Mouse (Mus musculus) testis, postnatal 14 days (tissue): Measurements from ENCODE around the gene Tigd3.

Experiments
- DNase-seq: peaks from one replicate; pipeline ENCODE4 v3.0.0; 2021; ENCODE audit warnings: low spot score

The Tigd3 gene

GRCm38 (mm10) chr19:5877618-5878361 is 16.2 kb downstream of the Tigd3 start, which contains the start of gene Slc25a45:
TSS of gene Slc25a45 (plus strand) at chr19:5877808.
- peak; percentile 60 for DNase-seq

- peak; percentile 91 for DNase-seq
Measured at GRCm38 (mm10) chr19:5874969-5875480, 18.9 kb downstream of the Tigd3 start, which contains the start of gene Frmd8. TSS of gene Frmd8 (minus strand) at chr19:5875274.

GRCm38 (mm10) chr19:5874391-5874968 is 19.5 kb downstream of the Tigd3 start:
- DNase-seq: no peak

DNA sequence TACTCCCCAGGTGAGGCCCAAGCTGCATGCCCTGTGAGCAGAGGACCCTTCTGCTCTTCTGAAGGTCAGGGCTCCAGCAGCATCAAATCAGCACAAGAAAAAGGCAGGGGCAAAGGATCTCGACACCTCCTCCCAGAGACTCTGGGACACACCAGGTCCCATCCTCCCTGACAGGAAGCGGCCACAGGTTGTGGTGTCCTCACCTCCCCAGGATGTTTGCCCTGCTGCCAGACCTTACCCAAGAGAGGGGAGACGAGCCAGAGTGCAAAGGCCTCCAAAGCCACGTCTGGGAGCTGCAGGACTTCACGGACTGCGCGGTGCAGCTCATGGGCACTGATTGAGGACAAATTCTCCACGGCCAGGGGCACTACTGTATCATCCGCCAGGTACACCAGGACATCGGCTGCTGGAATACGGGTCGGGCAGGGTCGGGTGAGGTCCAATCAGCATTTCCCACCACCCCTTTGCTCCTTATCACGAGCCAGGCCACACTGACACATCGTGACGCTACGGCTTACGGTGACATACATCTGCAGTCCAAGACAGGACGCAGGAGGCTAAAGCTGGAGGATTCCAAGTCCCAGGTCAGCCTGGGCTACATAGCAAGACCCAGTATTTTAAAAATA is 20.9 kb downstream of the Tigd3 start:
- no peak for DNase-seq

GRCm38 (mm10) chr19:5872528-5872927 is 21.4 kb downstream of the Tigd3 start:
- no peak for DNase-seq

GRCm38 (mm10) chr19:5871683-5872082 is 22.3 kb downstream of the Tigd3 start:
- DNase-seq: no peak

GRCm38 (mm10) chr19:5871273-5871672 is 22.7 kb downstream of the Tigd3 start:
- DNase-seq: no peak

GRCm38 (mm10) chr19:5868096-5868495 is 25.9 kb downstream of the Tigd3 start:
- no peak for DNase-seq

- DNase-seq: no peak
Measured at GRCm38 (mm10) chr19:5864710-5865398, 29.1 kb downstream of the Tigd3 start.

DNA sequence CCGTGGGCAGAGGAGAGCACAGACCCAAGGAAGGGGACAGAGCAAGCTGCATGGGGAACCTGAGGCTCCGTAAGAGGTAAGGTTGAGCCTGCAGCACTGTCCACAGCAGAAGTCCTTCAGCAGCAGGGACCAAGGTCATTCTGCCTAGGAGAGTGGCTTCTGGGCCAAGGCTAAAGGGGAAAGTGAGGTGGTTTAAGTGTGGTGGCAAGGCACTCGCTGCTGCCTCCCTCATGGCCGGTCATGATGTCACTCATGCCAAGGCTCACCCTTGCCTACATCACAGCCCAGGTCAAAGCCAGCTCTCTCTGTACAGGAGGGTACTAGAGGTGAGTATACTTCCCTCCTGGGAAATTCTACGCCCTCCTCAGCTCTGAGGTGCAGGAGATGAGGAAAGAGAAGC is 30.2 kb downstream of the Tigd3 start:
- DNase-seq: no peak

GRCm38 (mm10) chr19:5862335-5863085 is 31.4 kb downstream of the Tigd3 start:
- DNase-seq: no peak

- no peak for DNase-seq
Measured at GRCm38 (mm10) chr19:5856604-5857003, 37.3 kb downstream of the Tigd3 start.

- DNase-seq: no peak
Measured at GRCm38 (mm10) chr19:5852035-5852722, 41.8 kb downstream of the Tigd3 start.

GRCm38 (mm10) chr19:5851481-5851971 is 42.4 kb downstream of the Tigd3 start:
- DNase-seq: no peak

- no peak for DNase-seq
Measured at GRCm38 (mm10) chr19:5850860-5851259, 43.1 kb downstream of the Tigd3 start.

- DNase-seq: peak; percentile 83
Measured at GRCm38 (mm10) chr19:5849843-5850527, 44.0 kb downstream of the Tigd3 start.

DNA sequence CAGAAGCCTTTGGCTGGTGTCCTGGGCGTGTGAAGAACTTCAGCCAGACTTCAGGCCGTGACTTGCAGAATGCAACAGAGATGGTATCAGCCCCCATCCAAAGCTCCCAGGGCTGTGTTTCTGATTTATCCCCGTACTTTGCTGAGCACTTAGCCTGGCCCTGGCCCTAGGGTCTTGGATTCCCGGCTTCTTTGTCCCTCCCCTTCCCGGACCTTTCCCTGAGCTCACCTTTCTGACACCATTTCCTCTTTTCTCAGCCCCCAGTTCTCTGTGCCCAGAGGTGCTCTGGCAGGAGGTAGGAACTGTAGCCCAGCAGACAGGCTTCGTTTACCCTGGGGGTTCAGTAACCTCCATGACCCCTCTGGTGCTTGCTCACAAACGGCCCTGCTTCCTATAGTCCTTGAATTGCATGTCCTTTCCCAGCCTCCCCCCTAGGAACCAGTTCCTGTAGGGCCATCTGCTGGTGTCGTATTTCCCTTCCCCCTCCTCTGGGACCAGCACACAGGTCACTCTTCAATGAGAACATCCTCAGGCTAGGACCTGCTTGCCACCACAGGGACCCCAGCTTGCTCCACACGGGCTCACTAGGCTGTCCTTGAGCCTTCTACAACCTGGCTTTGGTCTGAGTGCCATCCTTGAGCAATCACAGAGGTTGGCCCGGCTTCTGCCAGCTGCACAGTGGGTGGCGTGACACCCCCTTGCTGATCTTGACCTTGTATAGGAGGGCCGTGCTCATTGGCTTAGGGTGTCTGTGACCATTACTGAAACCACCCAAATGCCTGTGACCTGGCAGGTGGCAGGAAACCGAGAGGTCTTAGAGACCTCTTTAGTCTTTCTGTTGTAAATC is 44.9 kb downstream of the Tigd3 start:
- DNase-seq: no peak

DNA sequence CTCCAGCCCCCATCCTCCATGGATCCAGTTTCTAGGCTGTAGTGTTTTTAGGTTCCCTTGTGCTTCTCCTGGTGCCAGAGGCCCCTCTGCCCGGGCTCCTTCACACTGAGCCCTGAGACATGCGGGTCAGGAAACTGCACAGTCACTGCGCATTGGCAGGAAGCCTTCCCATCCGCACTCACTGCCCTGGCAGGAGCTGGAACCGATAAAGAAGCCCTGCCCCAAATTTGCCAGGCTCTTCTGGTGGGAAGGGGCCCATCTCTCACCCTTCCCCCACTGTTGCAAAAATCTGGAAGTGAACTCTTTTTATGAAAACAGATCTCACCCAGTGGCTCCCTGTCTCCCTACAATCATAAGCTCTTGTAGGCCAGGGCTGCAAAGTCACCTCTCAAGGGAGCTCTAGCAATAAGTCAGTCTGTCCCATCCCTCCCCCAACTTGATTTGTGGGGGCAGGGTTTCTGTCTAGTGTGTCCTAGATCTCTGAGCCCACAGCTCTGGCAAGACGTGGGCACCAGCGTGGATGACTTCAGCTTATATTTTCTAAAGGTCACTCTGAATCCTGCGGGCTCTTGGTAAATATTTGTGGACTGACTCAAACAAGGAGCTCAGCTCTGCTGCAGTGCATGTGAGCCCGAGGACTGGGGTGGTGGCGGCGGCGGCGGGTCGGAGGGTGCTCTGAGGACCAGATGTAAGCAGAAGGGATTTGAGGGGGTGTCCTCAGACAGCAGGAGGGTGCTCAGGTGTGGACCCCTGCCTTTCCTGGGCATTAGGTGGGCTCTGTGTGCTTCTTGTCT is 45.7 kb downstream of the Tigd3 start:
- no peak for DNase-seq
